Mouse (Mus musculus) megakaryocyte, embryonic 14.5 days (primary cell): ENCODE results near the gene Telo2. TPM values are rescaled to one million over a fixed set of nuclear protein-coding genes. Genes with fewer than 3 reads are reported as not detected.

ENCODE experiments used
- H3K27me3 ChIP-seq: replicated peaks from 2 replicates; pipeline ENCODE3; 2012; ENCODE audit warnings: inconsistent platforms
- H3K36me3 ChIP-seq: replicated peaks from 2 replicates; pipeline ENCODE3; 2012; ENCODE audit warnings: low read length, inconsistent platforms, mixed read lengths
- H3K4me1 ChIP-seq: 2 replicates; pipeline ENCODE4 v1.6.1; 2012; ENCODE audit warnings: inconsistent platforms
- H3K4me3 ChIP-seq: replicated peaks from 2 replicates; pipeline ENCODE3; 2012; ENCODE audit warnings: moderate library complexity, mild to moderate bottlenecking, inconsistent platforms
- H3K9me3 ChIP-seq: 2 replicates; pipeline ENCODE4 v1.6.1; 2012; ENCODE audit warnings: inconsistent platforms
- FLI1 ChIP-seq: IDR thresholded peaks from 2 replicates; pipeline ENCODE4 v1.6.1; 2012; ENCODE audit warnings: low read length, inconsistent platforms, mixed read lengths
- GATA1 ChIP-seq: IDR thresholded peaks from 3 replicates; pipeline ENCODE4 v1.6.1; 2012; ENCODE audit warnings: mixed read lengths, low read length, inconsistent platforms, borderline replicate concordance
- polyA plus RNA-seq: library from polyadenylated mRNA; stranded (reverse); fragments of >175 nt; gene quantifications from 2 replicates; pipeline ENCODE4 v1.2.3, GENCODE M21; 2012; ENCODE audit warnings: low replicate concordance; ENCODE audit not compliant: insufficient read depth

Telo2 gene
- polyA plus RNA-seq, 1 experiment = 27.2 TPM

DNA sequence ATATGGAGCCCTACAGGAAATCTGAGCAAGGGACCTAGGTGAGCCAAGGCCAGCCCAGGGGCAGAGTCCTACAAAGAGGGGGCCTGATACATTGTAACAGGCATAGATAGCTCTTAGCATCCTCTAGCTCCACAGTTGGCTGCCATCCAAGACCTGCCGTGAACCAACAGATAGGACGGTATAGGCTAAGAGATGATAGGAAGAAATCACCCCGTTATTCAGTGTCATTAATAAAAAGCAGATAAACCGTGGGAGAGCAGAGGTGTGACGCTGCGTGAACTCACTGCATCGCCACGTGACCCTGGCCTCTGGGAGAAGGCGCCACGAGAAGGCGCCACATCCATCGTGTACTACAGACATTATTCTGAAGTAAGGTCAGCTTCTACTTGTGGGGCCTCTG lies 51.9 kb downstream of the Telo2 start:
- H3K36me3 ChIP-seq = peaks cover 69% of the 10 kb centered on the region
- no peak overlapping the region for H3K4me3 ChIP-seq
- no peaks in the 10 kb centered on the region for H3K27me3 ChIP-seq
- H3K4me1 ChIP-seq = peaks cover 49% of the 10 kb centered on the region
- H3K9me3 ChIP-seq = no peaks in the 10 kb centered on the region
- no peak for TF ChIP-seq FLI1
- TF ChIP-seq GATA1 = no peak

DNA sequence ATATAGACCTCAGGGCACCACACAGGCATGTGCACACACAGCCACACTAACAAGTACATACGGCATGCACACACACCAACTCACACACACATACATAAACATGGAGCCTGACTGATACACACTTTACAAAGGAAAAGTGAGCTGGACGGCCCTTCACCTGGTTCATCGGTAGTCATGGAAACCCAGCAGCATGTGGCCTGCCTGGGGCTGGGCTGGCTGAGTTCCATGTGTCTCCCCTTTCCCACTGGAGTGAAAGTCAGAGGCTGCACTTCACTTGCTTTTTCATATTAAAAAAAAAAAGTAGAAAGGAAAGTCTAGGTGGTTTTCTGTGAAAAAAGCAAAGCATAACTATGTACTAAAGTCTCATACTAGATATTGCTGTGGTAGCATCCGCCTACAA lies 52.5 kb downstream of the Telo2 start:
- peaks cover 75% of the 10 kb centered on the region for H3K36me3 ChIP-seq
- H3K4me1 ChIP-seq = peaks cover 43% of the 10 kb centered on the region
- TF ChIP-seq FLI1 = no peak
- no peaks in the 10 kb centered on the region for H3K27me3 ChIP-seq
- H3K9me3 ChIP-seq = no peaks in the 10 kb centered on the region
- no peak overlapping the region for H3K4me3 ChIP-seq

DNA sequence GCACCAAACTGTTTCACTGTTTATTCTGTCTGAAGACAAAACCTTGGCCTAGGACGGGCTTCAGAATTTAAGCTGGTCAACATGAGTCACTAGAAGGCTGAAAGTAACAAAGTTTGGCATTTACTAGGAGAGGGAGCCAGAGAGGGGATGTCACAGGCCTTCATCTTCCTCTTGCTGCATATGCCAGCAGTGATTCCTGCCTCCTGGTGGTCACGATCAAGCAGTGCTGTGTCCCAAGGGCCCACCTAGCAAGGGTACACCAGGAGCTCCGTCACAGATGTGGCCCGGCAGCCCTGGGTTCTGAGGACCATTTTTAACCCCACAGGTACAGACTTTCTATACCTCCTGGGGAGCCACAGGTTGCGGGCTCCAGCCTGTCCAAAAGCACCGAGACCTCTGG lies 58.7 kb downstream of the Telo2 start:
- Histone ChIP-seq H3K4me3 (no peak overlapping the region), H3K27me3 (no peaks in the 10 kb centered on the region), H3K4me1 (peaks cover 4% of the 10 kb centered on the region; the same call in 1 of the 2 replicates), H3K36me3 (peaks cover 92% of the 10 kb centered on the region), H3K9me3 (no peaks in the 10 kb centered on the region)
- TF ChIP-seq GATA1 (no peak), FLI1 (no peak)

DNA sequence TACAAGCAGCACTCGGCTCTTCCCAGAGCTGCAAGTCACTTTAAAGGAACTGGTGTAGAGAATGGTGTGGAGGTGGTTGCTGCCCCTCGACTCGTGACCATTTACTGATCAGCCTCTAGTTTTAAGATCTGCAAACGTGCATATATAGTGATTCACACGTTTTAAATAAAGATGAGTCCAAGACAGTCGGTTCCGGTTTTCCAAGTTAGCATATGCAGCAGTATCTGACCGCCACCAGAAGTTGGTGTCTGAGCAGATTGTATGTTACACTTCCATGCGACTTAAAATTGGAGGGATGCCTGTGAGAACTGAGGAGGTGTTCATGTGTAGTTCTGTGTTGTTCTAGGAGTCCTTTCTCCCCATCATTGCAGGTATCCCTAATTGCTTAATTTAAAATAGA lies 62.5 kb downstream of the Telo2 start:
- TF ChIP-seq FLI1 = no peak
- no peak for TF ChIP-seq GATA1
- Histone ChIP-seq H3K9me3 (no peaks in the 10 kb centered on the region), H3K36me3 (peaks cover 91% of the 10 kb centered on the region), H3K4me3 (no peak overlapping the region), H3K27me3 (no peaks in the 10 kb centered on the region), H3K4me1 (no peaks in the 10 kb centered on the region)

Other genes starting within 250 kb of the Telo2 start
- 0.25 TPM in 1 of 2 replicates, not detected in the other for gene Igfals, start 250.0 kb downstream of the Telo2 start, polyA plus RNA-seq
- 58.9 and 67.0 TPM in 2 replicates for gene Nubp2, start 229.6 kb downstream of the Telo2 start, polyA plus RNA-seq
- 18.7 and 57.4 TPM in 2 replicates for gene Spsb3, start 229.3 kb downstream of the Telo2 start, polyA plus RNA-seq
- 5.8 and 10.0 TPM in 2 replicates for gene Eme2, start 220.9 kb downstream of the Telo2 start, polyA plus RNA-seq
- gene Mrps34, start 220.9 kb downstream of the Telo2 start, polyA plus RNA-seq = 75.3 and 168 TPM in 2 replicates
- 18.4 TPM in 1 of 2 replicates, not detected in the other for gene Nme3, start 219.5 kb downstream of the Telo2 start, polyA plus RNA-seq
- 20.5 and 36.6 TPM in 2 replicates for gene Mapk8ip3, start 179.0 kb downstream of the Telo2 start, polyA plus RNA-seq
- gene Jpt2, start 155.3 kb downstream of the Telo2 start, polyA plus RNA-seq = 3.5 and 8.6 TPM in 2 replicates
- 4.5 and 5.5 TPM in 2 replicates for gene Cramp1l, start 100.2 kb downstream of the Telo2 start, polyA plus RNA-seq
- gene Ift140, start 99.9 kb downstream of the Telo2 start, polyA plus RNA-seq = 6.9 and 7.4 TPM in 2 replicates
- gene Tmem204, start 32.4 kb downstream of the Telo2 start, polyA plus RNA-seq = not detected in 2 replicates
- 0.12 TPM in 1 of 2 replicates, not detected in the other for gene Ptx4, start 4.8 kb upstream of the Telo2 start, polyA plus RNA-seq
- gene Clcn7, start 17.4 kb upstream of the Telo2 start, polyA plus RNA-seq = 17.8 and 22.0 TPM in 2 replicates
- not detected in 2 replicates for gene Ccdc154, start 46.5 kb upstream of the Telo2 start, polyA plus RNA-seq
- not detected in 2 replicates for gene Gm38655, start 59.5 kb upstream of the Telo2 start, polyA plus RNA-seq
- 31.5 and 33.2 TPM in 2 replicates for gene BC003965, start 68.6 kb upstream of the Telo2 start, polyA plus RNA-seq
- 20.2 and 51.9 TPM in 2 replicates for gene Unkl, start 72.4 kb upstream of the Telo2 start, polyA plus RNA-seq
- 27.2 and 30.1 TPM in 2 replicates for gene Gnptg, start 124.2 kb upstream of the Telo2 start, polyA plus RNA-seq
- gene Tsr3, start 124.2 kb upstream of the Telo2 start, polyA plus RNA-seq = 12.5 and 25.4 TPM in 2 replicates
- gene Baiap3, start 140.4 kb upstream of the Telo2 start, polyA plus RNA-seq = 1.7 and 2.7 TPM in 2 replicates
- 72.7 and 190 TPM in 2 replicates for gene Ube2i, start 158.7 kb upstream of the Telo2 start, polyA plus RNA-seq
- 1.5 and 34.1 TPM in 2 replicates for gene Prss34, start 182.4 kb upstream of the Telo2 start, polyA plus RNA-seq
- gene Prss28, start 192.7 kb upstream of the Telo2 start, polyA plus RNA-seq = 0.68 TPM in 1 of 2 replicates, not detected in the other
- not detected in 2 replicates for gene Prss29, start 202.7 kb upstream of the Telo2 start, polyA plus RNA-seq
- 0.23 TPM in 1 of 2 replicates, not detected in the other for gene Tpsab1, start 229.6 kb upstream of the Telo2 start, polyA plus RNA-seq